Mouse (Mus musculus): Measurements from ENCODE around the gene Gpx3.

The Gpx3 gene

DNA sequence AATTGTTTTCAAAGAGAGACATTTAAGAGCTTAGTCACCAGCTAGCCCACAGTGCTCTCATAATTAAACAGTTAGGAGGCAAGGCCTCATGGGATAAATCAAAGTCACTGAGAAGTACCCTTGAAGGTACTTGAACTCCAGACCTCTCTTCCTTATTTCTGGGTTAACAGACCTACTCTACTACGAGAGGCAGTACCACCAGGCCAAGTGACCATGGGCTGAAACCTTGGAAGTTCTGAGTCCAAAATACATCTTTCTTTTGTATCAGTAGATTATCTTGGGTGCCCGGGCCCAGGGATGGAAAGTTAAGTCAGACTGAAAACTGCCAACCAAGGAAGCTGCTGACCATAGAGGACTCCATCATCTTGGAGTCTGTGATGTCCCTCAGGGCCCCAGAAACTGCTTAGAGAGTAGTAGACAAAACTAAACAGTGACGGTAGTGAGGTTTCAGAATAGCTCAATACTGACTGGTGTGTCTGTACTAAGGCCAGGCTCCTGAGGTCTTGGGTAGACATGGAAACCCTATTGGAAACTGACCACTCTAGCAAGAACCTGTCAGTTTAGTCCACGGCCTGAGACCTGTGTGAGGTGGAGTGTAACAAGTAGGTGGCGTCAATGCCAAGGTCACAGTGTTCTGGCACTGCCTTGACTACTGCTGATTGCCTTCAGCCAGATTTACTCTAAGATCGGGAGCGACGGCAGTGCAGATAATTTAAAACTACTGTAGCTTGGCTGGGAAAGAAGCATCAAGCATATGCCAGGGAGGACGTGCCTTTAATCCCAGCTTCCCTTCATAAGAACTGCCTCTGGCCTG, 10.5 kb downstream of the Gpx3 start:
- no peak for DNase-seq

DNA sequence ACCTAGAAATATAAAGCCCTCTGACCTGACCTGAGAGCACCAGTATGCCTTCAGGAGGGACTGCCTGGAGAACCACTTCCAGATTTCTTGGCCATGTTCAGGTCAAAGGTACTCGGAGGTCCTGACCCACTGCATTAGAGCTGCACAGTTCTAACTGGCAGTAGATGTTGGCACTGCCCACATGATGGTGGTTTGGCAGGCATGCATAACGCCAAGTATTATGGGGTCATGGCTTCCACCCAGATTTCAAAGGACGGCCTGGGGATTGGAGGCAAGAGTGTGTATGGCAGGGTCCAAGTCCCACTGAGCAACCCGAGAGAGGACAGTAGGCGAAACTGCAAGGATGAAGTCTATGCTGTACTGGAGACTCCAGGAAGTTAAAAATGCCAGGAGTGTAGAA, 11.6 kb downstream of the Gpx3 start:
- DNase-seq = no peak

DNA sequence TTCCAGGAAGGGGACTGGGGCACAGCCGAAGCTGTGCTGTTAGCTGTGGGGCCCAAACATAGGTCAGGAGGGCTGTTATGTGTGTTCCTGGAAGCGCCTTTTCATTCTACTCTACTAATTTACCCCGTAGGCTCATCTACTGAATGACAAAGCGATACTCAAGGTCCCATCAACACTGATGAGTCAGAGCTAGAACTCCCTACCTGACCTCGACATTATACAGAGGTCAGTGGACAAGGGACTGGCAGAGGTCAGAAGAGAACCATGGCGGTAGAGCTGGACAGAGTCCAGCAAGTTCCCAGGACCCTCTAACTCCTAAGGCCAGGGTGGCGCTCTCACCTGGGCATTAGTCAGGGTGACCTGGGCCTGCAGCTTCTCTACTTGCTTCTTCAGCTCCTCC, 15.2 kb downstream of the Gpx3 start:
- no peak for DNase-seq

DNA sequence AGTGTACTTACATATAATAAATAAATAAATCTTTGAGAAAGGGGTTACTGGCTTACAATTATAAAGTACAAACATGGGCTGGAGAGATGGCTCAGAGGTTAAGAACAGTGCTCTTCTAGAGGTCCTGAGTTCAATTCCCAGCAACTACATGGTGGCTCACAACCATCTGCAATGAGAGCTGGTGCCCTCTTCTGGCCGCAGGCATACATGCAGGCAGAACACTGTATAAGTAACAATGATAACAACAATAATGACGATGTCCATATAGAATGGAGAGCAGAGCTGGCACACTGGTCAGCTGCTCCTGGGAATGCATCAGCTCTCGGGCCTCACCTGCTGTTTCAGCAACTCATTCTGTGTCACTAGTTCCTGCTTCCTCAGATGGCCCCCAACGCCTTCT, 16.0 kb downstream of the Gpx3 start:
- no peak for DNase-seq

DNA sequence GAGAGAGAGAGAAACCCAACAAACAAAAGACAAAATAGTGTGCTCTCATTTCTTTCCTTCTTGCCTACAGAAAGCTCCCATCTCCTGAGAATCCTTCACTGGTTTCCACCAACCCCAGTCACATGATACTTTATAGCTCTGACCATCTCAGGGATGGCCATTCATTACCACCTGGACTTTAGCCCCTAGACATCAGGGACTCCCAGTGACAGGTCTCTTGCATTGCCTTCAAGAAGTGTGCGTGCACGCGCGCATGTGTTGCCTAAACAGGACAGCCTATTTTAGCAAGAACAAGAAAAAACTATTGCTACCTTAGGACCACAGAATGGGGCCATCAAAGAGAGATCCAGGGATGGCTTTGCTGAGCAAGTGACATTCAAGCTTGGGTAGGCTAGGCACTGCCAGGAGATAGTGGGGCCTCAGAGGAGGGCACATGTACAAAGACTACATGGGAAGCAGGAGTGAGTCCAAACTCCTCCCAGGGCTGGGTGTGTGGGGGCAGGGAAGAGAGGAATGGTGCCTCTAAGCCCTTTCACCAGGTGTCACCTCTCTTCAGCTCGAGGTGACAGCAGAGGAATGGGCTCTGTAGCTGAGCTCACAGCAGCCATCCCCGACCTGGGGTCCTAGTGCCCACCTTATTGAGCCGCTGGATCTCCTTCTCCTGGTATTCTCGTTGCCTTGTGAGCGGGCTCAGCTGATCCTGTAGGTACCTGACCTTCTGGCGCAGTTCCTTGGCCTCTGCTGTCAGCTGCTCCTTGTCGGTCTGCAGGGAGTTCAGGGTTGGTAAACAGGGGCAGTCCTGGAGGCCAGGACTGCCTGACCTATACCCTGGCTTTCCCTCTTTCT, 18.1 kb downstream of the Gpx3 start:
- no peak for DNase-seq

DNA sequence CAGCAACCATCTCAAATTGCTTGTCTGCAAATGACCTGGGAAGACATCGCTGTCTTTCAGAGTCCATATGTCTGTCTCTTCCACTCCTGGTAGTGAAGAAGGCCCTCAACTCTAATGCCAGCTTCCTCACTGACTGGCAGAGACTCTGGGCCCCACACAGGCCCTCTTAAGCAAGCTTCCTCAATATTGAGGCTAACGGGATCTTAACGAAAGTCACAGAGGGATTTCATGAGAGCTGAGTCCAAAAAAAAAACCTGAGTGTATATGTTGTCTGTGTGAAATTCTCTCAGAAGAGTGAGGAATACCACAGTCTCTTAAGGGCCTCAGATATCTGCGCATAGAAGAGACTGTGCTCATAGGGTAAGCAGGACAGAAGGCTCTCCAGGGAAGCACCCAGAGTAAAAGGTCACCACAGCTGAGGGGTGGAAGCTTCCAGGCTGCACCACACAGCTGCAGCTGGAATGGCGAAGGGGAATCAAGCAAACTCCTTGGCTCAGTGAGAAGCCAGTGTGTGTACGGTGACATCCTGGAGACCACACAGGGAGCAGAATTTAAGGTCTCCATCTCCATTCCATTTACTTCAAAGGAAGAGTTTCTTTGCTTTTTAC, 18.8 kb downstream of the Gpx3 start:
- no peak for DNase-seq

DNA sequence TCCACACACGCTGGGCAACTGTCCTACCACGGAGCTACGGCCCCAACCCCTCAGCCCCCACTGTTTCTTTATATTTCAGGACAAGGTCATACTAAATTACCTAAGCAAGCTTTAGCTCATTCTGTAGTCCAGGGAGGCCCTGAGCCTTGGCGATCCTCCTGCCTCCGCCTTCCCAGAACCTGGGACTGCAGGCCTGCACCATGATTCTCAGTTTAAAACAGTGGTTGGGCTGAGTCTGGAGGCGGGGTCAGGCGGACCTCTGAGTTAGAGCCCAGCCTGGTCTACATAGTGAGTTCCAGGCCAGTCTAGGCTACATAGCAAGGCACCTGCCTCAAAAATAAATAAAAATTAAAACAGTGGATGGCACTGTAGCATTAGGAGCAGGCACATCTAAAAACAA, 19.5 kb downstream of the Gpx3 start:
- DNase-seq = peak; percentile 47

DNA sequence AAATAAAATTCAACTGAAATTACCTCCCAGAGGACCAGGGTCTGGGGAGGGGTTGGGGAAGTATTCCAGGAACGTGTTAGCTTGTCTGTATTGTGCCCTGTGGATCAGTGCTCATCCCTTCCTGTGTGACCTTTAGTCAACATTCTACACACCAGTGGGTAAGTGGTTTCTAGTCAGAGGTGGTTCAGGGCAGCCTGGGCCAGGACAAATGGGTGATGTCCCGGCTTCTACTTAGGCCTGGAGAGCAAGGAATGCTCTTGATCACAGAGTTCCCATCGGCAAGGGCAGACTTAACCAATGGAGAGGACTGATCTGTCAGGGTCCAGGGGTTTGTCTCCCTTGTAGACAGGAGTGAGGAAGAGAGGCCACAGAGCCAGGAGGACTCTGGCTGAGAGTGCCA, 20.2 kb downstream of the Gpx3 start:
- DNase-seq = no peak

DNA sequence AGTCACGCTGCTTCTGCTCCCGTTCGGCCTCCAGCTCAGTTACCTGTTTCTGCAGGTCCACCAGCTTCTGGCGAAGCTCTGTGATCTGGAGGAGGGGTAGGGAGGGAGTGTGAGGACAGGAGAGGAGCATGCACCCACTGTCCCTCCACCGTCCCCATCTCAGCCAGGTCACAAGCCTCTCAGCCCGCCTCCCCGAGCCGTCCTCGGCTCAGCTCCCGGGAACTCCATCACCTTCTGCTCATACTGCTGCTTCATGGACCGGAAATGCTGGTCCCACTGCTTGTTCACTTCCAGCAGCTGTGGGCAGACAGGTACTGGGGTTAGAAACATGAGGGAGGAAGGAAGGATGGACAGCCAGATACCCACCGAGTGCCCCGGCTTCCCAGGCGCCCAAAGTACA, 21.9 kb downstream of the Gpx3 start:
- no peak for DNase-seq

DNA sequence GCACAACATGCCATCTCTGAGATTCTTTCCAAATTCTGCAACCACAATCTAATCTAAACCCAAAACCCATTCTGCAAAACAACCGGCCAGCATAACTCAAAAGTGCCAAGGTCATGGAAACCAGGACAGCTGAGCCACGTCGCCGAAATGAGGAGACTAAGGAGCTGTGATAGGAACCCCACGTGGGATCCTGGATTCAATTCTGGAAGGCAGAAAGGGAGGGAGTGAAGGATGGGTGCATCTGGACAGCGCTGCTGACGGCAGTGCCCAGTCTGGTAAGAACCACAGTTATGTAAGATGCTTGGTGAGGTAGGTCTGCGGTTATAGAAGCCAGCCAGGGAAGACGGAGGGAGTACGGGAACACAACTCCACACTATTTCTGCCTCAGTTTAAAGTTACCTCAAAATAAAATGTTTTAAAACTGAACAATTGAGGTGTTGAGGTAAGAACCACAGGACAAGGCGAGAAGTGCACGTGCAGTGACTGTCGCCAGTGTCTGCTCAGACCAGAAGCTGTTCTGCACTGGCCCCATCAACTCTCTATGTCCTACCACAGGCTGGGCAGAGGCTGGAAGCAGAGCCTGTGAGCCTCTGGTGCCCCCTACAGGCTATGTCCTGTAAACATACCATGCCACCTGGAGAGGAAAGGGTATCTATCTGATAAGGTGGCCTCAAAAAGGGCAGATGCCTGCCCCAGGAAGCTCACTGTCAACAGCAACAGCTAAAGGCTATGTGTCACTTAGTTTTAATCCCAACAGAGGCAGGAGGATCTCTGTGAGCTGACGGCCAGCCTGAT, 25.3 kb downstream of the Gpx3 start:
- peak; percentile 75 for DNase-seq

DNA sequence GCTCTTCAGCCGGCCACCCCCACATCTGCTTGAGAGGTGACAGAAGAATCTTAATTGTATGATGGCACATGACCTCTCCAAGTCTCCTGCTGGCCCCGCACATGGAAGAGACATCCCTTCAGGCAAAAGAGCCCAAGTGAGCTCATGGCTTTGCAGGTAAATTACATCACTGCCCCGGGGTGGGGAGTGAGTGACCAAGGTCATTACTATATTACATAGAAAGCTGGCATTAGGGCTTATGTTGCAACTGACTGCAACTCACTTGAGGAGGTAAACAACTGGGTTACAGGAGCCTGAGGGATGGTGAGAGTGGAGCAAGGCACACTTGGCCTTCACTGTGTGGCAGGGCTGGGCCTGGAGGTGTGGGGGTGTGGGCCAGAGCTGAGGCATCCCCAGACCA, 26.0 kb downstream of the Gpx3 start:
- no peak for DNase-seq

DNA sequence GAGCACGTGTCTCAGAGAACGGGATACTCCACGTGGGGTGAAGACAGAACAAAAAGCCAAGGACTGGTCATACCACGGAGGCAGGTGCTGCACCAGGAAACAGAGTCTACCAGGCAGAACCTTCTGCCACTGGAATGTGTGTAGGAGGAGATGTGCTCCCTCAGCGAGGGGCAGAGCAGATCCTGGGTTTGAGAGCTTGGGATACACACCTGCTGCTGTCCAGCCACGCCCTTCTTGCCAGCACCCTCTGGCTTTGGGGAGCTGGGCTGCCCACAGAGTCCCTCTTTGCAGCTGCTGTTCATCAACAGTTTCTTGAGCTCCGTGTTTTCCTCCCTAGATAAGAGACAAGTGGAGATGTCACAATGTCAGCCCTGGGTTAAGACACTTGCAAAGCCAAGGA, 26.6 kb downstream of the Gpx3 start:
- DNase-seq = no peak

DNA sequence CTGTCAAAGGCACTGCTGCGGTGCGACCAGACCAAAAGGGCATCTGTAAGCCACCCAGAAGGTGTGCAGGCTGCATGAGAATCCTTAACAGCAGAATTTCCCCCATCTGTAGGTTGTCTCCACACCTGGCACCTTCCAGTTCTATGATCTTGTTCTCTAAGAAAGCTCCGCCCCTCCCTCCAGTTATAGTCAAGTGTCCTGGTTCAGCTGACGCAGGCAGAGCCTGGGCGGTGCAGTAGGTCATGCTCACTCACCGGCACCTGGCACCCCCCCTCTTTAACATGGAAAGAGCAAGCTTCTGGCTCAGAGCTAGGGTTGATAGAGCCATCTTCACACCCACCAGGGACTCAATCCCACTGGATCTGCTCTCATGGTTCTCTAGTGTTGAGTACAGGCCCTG, 27.0 kb downstream of the Gpx3 start:
- peak; percentile 26 for DNase-seq

DNA sequence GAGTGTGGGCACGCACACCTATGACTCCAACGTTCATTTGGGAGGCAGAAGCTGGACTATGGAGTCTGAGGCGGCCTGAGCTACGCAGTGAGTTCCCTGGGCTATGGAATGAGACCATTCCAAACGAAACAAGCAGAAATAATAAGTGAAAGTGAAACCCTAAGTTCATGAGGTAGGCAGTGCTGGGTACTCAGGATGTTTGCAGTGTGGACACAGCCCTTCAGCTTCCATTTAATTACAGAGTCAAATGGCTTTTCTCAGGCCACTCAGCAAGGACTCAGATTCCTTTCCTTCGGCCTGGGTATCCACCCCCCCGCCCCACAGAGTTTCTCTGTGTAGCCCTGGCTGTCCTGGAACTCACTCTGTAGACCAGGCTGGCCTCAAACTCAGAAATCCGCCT, 27.5 kb downstream of the Gpx3 start:
- DNase-seq = no peak

DNA sequence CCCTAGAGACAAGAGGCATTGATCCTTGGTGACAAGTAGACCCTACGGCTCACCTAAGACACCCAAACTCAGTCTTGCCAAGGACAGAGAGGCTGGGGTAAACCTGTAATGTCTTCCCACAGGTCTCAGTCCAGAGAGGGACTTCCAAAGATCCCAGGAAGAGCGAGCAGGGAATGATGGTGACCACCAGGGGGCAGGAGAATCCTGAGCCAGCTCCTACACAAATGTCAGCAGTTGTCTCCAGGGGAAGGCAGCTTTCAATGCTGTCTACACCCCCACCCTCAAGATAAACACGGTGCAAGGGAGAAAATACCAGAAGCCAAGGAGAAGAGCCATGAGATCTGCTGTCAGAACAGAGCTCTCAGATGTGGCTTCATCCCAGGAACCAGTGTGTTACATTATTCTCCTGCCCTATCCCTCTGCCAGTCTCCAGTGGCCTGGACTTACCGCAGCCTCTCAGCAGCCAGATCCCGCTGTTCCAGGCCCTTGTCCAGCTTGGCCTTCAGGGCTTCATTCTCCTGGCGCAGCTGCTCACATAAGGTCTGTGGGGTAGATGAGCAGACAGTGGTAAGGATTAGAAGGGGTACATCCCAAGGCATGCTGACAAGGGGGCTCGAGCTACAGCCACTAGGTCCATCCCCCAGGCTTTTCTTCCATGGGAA, 28.2 kb downstream of the Gpx3 start:
- peak; percentile 75 for DNase-seq

DNA sequence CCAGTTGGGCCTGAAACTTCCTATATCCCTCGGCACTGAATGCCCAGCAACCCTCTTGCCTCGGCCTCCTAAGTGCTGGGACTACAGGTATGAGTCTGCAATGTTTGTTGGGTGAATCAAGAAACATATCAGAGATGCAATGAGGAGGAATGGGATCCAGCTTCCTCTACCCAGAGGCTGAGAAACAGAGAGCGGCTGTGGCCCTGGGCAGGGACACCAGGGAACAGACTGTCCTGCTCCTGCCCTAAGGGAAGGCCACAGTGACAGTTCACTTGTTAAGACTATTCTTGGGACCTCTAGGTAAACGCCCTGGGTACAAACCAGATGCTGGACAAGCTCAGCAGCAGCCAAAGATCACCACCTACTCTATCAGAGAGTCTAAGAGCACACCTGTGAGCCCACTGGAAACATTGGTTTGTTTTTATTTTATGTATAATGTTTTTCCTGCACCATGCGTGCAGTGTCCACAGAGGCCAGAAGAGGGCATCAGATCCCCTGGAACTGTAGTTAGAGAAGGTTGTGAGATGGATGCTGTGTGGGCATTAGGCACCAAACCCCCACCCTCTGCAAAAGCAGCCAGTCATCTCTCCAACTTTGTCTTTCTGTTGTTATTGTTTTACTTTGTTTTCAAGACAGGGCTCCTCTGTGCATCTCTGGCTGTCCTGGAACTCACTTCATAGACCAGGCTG, 29.3 kb downstream of the Gpx3 start:
- DNase-seq = peak; percentile 70

DNA sequence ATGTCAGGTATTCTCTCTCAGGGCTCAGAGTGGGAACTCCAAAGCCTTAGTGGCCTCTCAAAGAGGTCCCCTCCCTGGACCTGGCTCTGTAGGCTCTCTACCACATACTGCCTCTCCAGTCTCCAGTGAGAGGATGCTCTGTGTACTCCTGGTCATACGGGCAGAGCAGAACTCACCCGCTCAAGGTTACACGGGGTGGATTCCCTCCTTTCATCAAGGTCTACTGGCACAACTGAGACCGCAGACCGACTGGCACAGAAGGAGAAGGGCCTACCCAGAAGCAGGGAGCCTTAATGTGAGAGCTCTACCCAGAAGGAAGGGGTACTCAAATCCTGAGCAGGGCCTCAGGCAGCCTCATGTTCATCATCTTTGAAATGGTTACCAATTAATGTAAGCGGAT, 30.3 kb downstream of the Gpx3 start:
- no peak for DNase-seq

DNA sequence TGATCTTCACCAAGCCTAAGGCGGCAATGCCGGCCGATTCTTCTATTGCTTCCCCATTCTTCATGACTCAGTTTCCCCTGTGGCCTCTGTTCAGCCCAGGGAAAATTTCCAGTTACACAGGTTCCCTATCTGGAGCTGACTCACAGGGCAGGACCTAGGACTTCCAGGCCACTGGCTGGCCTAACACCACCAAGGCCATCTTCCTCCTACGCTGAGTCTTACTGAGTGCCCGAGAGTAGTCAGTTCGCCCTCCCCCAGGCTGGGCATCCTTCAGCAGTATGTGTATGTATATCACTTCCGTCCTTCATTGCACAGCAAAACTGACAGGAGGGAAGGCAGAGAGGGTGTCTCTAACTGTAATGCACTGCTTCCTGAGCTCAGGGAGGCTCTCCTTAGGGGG, 31.9 kb downstream of the Gpx3 start:
- no peak for DNase-seq

DNA sequence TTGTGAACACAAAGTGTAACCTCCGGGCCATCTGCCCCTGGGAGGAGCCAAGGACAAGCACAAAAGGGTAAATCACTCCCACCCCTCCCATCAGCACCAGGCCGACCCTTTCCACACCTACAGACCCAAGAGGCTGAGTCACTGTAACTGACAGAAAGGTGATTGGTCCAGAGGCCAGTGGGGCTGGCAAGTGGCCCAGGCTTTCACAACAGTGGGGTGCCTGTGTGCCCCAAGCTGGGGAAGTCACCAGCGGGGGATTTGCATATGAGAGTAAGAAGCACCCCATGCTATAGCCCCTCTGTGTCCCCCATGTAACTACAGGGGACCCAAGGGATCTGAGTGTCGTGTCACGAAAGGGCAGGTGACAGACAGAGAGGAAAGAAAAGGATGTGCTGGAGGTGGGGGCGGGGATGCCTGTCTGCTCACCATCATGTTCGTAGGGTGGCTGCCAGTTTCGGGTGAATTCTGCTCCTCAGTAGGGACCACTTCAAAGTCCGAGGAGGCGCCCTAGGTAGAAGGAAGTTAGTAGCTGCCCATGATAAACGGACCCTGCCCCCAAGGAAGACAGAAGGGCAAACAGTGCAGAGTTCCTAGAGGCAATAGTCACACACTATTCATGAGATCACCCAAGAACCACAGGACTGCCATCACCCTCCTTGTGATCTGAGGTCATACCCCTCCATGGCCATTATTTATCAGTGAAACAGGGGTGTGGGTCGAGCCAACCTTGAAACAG, 34.0 kb downstream of the Gpx3 start:
- DNase-seq = peak; percentile 56

DNA sequence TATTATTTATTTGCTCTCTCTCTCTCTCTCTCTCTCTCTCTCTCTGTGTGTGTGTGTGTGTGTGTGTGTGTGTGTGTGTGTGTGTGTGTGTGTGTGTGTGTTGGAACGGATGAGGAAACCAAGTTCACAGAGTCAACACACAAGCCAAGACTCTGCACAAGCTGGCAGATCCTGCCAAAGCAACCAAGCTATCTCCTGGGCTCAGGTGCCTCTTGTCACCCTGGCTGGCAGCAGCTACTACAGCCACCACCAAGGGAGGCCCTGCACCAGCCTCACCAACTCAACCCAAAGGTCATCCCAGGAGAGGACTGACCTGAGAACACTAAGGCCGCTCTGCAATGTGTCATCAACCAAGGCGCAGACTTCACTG, 34.5 kb downstream of the Gpx3 start:
- no peak for DNase-seq

DNA sequence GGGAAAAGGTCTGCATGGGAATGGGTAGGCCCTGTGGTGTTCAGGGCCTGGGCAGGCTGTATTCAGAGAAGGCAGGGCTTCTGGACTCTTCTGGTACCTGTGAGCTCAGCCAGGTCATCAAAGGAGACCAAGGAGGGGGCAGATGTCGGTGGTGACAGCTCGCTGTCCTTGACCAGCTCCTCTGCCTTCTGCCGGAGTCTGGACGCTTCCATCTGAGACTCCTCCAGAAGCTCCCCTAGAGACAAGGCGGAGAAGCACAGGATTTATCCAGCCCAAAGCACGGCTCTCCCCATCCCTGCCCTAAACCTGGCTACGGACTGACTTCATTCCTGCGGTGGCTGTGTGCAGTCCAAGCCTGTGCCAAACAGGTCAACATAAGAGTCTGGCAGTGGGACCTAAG, 37.2 kb downstream of the Gpx3 start:
- DNase-seq = no peak

Data from lung, postnatal 10 days (tissue).